Mouse (Mus musculus) CD8-positive naive resting alpha-beta T cell, adult 2 months (primary cell): ENCODE results near the gene Vmn1r195.
"Not testable (repeated sequence)": the region's sequence is repeated elsewhere in the genome, so short reads cannot be mapped to it uniquely, and the experiment has no call there.

Source experiments
- DNase-seq, 2 experiments: peaks; one replicate each; pipeline ENCODE4 v3.0.0; 2022; ENCODE audit warnings: low read depth in 2 of 2, low spot score in 2 of 2

The Vmn1r195 gene

GRCm38 (mm10) chr13:22270222-22270621, at the start of gene Vmn1r195:
Vmn1r195 (plus strand) TSS chr13:22270522.
- DNase-seq = not testable (repeated sequence)

GRCm38 (mm10) chr13:22223060-22223459, 47.3 kb upstream of the Vmn1r195 start, which contains the start of gene Vmn1r193:
Vmn1r193 (minus strand) TSS chr13:22223160.
- DNase-seq = not testable (repeated sequence)

GRCm38 (mm10) chr13:22243915-22244314, 26.4 kb upstream of the Vmn1r195 start, which contains the start of gene Vmn1r194:
Vmn1r194 (plus strand) TSS chr13:22244215.
- no peak for DNase-seq

- DNase-seq = no peak
Observed at GRCm38 (mm10) chr13:22271721-22272120, 1.4 kb downstream of the Vmn1r195 start.

DNA sequence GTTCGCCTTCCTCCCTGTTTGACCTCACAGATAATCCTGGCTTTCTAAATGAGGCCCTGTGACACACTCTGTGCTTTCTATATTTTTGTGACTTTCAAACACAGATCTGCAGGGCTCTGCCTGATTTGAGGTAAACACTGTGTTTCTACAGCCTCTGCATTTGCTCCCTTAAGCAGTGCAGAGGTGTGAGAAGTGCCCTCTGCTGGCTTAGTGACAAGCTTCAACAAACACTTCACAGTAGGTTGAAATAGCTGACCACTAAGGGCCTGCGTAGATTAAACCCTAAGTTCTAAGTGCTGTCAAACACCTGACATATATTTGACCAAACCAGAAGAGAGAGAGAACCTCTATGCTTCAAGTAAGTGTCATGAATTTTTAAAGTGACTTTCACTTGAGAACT, 14.3 kb downstream of the Vmn1r195 start:
- no peak for DNase-seq

- DNase-seq = no peak
Observed at GRCm38 (mm10) chr13:22289620-22290019, 19.3 kb downstream of the Vmn1r195 start, which contains the start of gene Vmn1r196. Vmn1r196 (plus strand) TSS chr13:22289920.

GRCm38 (mm10) chr13:22308075-22308474, 37.8 kb downstream of the Vmn1r195 start:
- not testable (repeated sequence) for DNase-seq

- DNase-seq = no peak
Observed at GRCm38 (mm10) chr13:22315361-22315760, 45.0 kb downstream of the Vmn1r195 start.

DNA sequence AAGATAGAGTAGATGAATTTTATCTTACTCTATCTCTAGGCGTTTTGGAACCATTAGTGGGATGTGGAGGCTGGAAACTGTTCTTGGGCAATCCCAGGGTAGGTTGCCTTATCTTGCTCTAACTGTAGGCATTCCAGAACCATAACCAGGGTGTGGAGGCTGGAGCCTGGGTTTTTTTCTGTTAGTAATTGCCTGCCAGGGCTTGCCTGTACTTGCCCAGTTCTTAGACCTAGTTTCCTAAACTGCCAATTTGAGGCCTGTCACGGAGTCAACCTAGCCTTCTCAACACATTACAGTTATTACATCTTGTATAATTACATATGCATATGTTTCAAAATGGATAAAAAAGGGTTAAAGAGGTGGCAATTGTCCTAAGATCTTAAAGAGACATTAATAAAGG, 47.0 kb downstream of the Vmn1r195 start:
- no peak for DNase-seq

DNA sequence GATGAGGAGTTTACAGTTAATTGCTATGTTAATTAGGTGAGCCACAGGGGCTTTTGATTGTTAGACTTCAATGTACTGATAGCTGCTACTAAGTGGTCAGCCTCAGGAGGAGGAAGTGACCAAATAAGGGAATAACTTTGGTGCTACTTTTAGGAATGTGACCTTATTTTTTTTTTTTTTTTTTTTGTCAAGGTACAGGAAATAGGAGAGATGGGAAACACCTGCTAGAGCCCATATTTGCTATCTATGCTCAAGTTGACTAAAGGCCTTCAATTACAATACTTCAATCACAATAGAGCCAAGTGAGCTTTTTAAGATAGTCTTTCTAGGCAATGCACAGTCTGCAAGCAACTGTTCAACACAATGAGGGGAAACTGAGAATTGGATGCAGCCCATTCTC, 49.8 kb downstream of the Vmn1r195 start:
- DNase-seq = no peak

GRCm38 (mm10) chr13:22324289-22324688, 54.0 kb downstream of the Vmn1r195 start, which contains the start of gene Vmn1r197:
Vmn1r197 (plus strand) TSS chr13:22324589.
- DNase-seq = no peak
